Mouse (Mus musculus): ENCODE results near the gene Pcnx. TPM values are rescaled to one million over a fixed set of nuclear protein-coding genes. Genes with fewer than 3 reads are reported as not detected.

Gene Pcnx
- polyA plus RNA-seq, 1 experiment: 24.9 TPM

GRCm38 (mm10) chr12:81862351-81862802 lies 2.6 kb downstream of the Pcnx start:
- H3K4me1 ChIP-seq (ENCODE audit: control insufficient read depth, insufficient read depth, low read length): peaks cover 21% of the 10 kb centered on the region
- TF ChIP-seq CTCF (IDR thresholded peaks at IDR 0.05; ENCODE audit: low read depth, low read length) (no peak), POLR2A (IDR thresholded peaks at IDR 0.05; ENCODE audit: borderline replicate concordance, low read depth, low read length) (no peak)
- peak overlapping the region; percentile 65 for H3K27ac ChIP-seq (ENCODE audit: insufficient read depth, low read depth, low read length)
- H3K4me3 ChIP-seq (ENCODE audit: insufficient read depth, low read length): peak overlapping the region; percentile 46

GRCm38 (mm10) chr12:81863949-81864348 lies 4.1 kb downstream of the Pcnx start:
- no peak overlapping the region for H3K4me3 ChIP-seq (ENCODE audit: insufficient read depth, low read length)
- peaks cover 21% of the 10 kb centered on the region for H3K4me1 ChIP-seq (ENCODE audit: control insufficient read depth, insufficient read depth, low read length)
- no peak overlapping the region for H3K27ac ChIP-seq (ENCODE audit: insufficient read depth, low read depth, low read length)
- TF ChIP-seq POLR2A (IDR thresholded peaks at IDR 0.05; ENCODE audit: borderline replicate concordance, low read depth, low read length) (no peak), CTCF (IDR thresholded peaks at IDR 0.05; ENCODE audit: low read depth, low read length) (no peak)

- H3K4me1 ChIP-seq (ENCODE audit: control insufficient read depth, insufficient read depth, low read length): peaks cover 17% of the 10 kb centered on the region
Observed at GRCm38 (mm10) chr12:81865183-81865582, 5.4 kb downstream of the Pcnx start.

DNA sequence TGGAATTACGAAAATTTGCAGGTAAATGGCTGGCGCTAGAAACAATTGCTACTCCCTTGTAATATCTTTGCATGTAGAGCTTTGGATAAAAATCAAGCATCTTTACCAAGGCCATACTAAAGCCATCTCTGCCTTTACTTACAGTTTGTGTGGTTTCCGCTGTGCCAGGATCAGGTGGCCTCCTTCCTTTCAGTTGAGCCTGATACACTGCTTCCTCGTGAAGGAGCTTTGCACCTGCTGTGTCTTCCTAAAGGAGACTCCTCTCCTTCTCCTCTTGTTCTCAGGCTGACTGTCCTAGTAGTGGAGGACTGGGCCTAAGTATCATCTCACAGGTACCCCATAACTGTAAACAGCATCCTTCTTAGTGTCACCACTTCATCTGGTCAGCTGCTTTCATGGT lies 7.5 kb downstream of the Pcnx start:
- Histone ChIP-seq H3K4me1 (ENCODE audit: control insufficient read depth, insufficient read depth, low read length) (peaks cover 8% of the 10 kb centered on the region), H3K4me3 (ENCODE audit: insufficient read depth, low read length) (no peak overlapping the region), H3K27ac (ENCODE audit: insufficient read depth, low read depth, low read length) (no peak overlapping the region)
- no peak for TF ChIP-seq CTCF (IDR thresholded peaks at IDR 0.05; ENCODE audit: low read depth, low read length)
- TF ChIP-seq POLR2A (IDR thresholded peaks at IDR 0.05; ENCODE audit: borderline replicate concordance, low read depth, low read length): no peak

More at GRCm38 (mm10) chr12:81865183-81865582, 5.4 kb downstream of the Pcnx start:
- Histone ChIP-seq H3K27ac (ENCODE audit: insufficient read depth, low read depth, low read length) (no peak overlapping the region), H3K4me3 (ENCODE audit: insufficient read depth, low read length) (no peak overlapping the region)
- no peak for TF ChIP-seq POLR2A (IDR thresholded peaks at IDR 0.05; ENCODE audit: borderline replicate concordance, low read depth, low read length)
- TF ChIP-seq CTCF (IDR thresholded peaks at IDR 0.05; ENCODE audit: low read depth, low read length): no peak

DNA sequence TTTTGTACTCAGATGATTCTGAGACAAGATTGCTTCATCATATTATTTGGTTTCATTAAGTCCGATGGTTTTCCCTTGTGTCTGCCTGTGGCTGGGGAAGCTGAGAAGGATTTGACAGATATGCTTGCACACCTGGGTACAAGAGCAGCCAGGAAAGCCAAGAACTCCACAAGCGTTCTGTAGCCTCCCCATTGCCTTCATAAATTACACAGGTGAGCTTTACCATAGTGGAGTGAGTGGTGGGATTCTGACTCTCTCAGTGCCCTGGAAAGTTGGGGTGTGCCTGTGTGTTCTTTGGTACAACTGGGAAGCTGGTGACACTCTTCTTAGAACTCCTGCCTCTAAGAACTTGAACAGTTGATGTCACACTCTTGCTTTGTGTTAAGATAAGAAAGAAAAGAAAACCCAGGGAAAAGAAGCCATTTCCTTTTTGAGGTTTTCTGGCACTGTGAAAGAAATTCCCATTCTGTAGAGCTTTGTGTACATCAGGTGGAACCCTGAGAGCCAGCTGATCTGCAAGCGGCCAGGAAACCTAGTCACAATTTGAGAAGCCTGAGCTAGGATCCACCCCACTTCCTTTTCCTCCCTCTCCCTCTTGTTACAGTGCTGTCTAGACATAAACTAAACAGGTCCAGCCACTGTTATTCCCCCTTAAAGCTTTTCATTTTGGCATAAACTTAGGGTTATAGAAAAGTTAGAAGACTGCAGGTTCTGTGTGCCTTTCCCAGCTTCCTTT lies 9.6 kb downstream of the Pcnx start:
- Histone ChIP-seq H3K27ac (ENCODE audit: insufficient read depth, low read depth, low read length) (no peak overlapping the region), H3K4me3 (ENCODE audit: insufficient read depth, low read length) (no peak overlapping the region), H3K4me1 (ENCODE audit: control insufficient read depth, insufficient read depth, low read length) (no peaks in the 10 kb centered on the region)
- TF ChIP-seq CTCF (IDR thresholded peaks at IDR 0.05; ENCODE audit: low read depth, low read length) (no peak), POLR2A (IDR thresholded peaks at IDR 0.05; ENCODE audit: borderline replicate concordance, low read depth, low read length) (no peak)

GRCm38 (mm10) chr12:81873345-81873744 lies 13.5 kb downstream of the Pcnx start:
- peaks cover 4% of the 10 kb centered on the region; the same call in 1 of the 2 replicates for H3K4me1 ChIP-seq (ENCODE audit: control insufficient read depth, insufficient read depth, low read length)

DNA sequence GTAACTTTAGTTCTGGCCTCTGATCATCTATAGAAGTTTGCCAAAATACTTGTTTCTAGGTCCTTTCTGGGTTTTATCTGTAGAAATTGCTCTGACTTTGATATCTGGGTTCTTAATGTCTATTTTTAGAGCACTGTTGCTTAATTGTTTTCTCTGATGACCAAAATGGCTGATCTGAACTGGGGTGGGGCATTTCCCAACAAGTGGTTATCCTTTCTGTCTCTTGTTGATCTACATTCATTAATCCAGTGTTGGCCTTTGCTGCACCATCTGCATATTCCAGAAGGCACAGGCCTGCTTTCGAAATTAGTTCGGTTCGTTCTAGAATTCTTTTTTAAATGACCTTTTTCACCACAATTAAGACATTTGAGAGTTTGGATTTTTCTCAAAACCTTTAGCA lies 20.3 kb downstream of the Pcnx start:
- TF ChIP-seq CTCF (IDR thresholded peaks at IDR 0.05; ENCODE audit: low read depth, low read length) (no peak), POLR2A (IDR thresholded peaks at IDR 0.05; ENCODE audit: borderline replicate concordance, low read depth, low read length) (no peak)
- H3K4me3 ChIP-seq (ENCODE audit: insufficient read depth, low read length): no peak overlapping the region
- peaks cover 11% of the 10 kb centered on the region for H3K4me1 ChIP-seq (ENCODE audit: control insufficient read depth, insufficient read depth, low read length)
- H3K27ac ChIP-seq (ENCODE audit: insufficient read depth, low read depth, low read length): no peak overlapping the region

More at GRCm38 (mm10) chr12:81873345-81873744, 13.5 kb downstream of the Pcnx start:
- TF ChIP-seq CTCF (IDR thresholded peaks at IDR 0.05; ENCODE audit: low read depth, low read length): no peak
- no peak for TF ChIP-seq POLR2A (IDR thresholded peaks at IDR 0.05; ENCODE audit: borderline replicate concordance, low read depth, low read length)
- Histone ChIP-seq H3K27ac (ENCODE audit: insufficient read depth, low read depth, low read length) (no peak overlapping the region), H3K4me3 (ENCODE audit: insufficient read depth, low read length) (no peak overlapping the region)

- H3K4me1 ChIP-seq (ENCODE audit: control insufficient read depth, insufficient read depth, low read length): peaks cover 21% of the 10 kb centered on the region
- TF ChIP-seq CTCF (IDR thresholded peaks at IDR 0.05; ENCODE audit: low read depth, low read length) (no peak), POLR2A (IDR thresholded peaks at IDR 0.05; ENCODE audit: borderline replicate concordance, low read depth, low read length) (no peak)
- H3K27ac ChIP-seq (ENCODE audit: insufficient read depth, low read depth, low read length): no peak overlapping the region
- H3K4me3 ChIP-seq (ENCODE audit: insufficient read depth, low read length): no peak overlapping the region
Observed at GRCm38 (mm10) chr12:81883255-81884106, 23.7 kb downstream of the Pcnx start.

DNA sequence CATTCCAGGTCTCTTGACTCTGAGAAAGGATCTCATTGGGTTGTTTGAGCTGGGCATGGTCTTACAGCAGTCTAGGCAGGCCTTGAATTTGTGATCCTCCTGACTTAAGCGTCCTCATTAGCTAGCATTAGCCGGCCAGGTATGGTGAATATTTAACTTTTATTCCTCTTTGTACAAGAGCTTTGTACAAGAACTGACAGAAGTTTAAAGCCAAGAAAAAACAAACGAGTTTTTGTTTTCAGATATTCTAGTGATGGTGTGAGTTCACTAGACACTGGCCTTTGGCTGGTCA lies 24.2 kb downstream of the Pcnx start:
- Histone ChIP-seq H3K27ac (ENCODE audit: insufficient read depth, low read depth, low read length) (no peak overlapping the region), H3K4me1 (ENCODE audit: control insufficient read depth, insufficient read depth, low read length) (peaks cover 25% of the 10 kb centered on the region), H3K4me3 (ENCODE audit: insufficient read depth, low read length) (no peak overlapping the region)
- TF ChIP-seq CTCF (IDR thresholded peaks at IDR 0.05; ENCODE audit: low read depth, low read length) (no peak), POLR2A (IDR thresholded peaks at IDR 0.05; ENCODE audit: borderline replicate concordance, low read depth, low read length) (no peak)

GRCm38 (mm10) chr12:81884983-81885382 lies 25.2 kb downstream of the Pcnx start:
- TF ChIP-seq CTCF (IDR thresholded peaks at IDR 0.05; ENCODE audit: low read depth, low read length): no peak
- no peak for TF ChIP-seq POLR2A (IDR thresholded peaks at IDR 0.05; ENCODE audit: borderline replicate concordance, low read depth, low read length)
- H3K4me3 ChIP-seq (ENCODE audit: insufficient read depth, low read length): no peak overlapping the region
- peaks cover 32% of the 10 kb centered on the region for H3K4me1 ChIP-seq (ENCODE audit: control insufficient read depth, insufficient read depth, low read length)
- no peak overlapping the region for H3K27ac ChIP-seq (ENCODE audit: insufficient read depth, low read depth, low read length)
